Mouse (Mus musculus): ENCODE data around the gene Vmn1r139. TPM values are rescaled to one million over a fixed set of nuclear protein-coding genes. Genes with fewer than 3 reads are reported as not detected.

Vmn1r139 gene
- not detected in 2 replicates for polyA plus RNA-seq (2012; rRNA removed)

GRCm38 (mm10) chr7:22068757-22069156, at the start of gene Vmn1r139:
Gene Vmn1r139 (plus strand): TSS chr7:22069057.

GRCm38 (mm10) chr7:22028797-22029196, 40.1 kb upstream of the Vmn1r139 start, which contains the start of gene Vmn1r138:
Gene Vmn1r138 (minus strand): TSS chr7:22028897.

GRCm38 (mm10) chr7:22056205-22056604, 12.7 kb upstream of the Vmn1r139 start, which contains the start of gene Gm6176:
Gene Gm6176 (minus strand): TSS chr7:22056305.

GRCm38 (mm10) chr7:22118145-22118544, 49.3 kb downstream of the Vmn1r139 start, which contains the start of gene Gm16451:
Gene Gm16451 (minus strand): TSS chr7:22118245.

GRCm38 (mm10) chr7:22134641-22135040, 65.8 kb downstream of the Vmn1r139 start, which contains the start of gene Gm10666:
Gene Gm10666 (minus strand): TSS chr7:22134741.

Other genes with a start within 250 kb of the Vmn1r139 start
- gene Vmn1r135, start 236.7 kb upstream of the Vmn1r139 start, polyA plus RNA-seq (2012; rRNA removed) = not detected in 2 replicates
- not detected in 2 replicates for gene Gm5725, start 224.8 kb upstream of the Vmn1r139 start, polyA plus RNA-seq (2012; rRNA removed)
- not detected in 2 replicates for gene Gm5891, start 147.8 kb upstream of the Vmn1r139 start, polyA plus RNA-seq (2012; rRNA removed)
- gene Vmn1r137, start 74.5 kb upstream of the Vmn1r139 start, polyA plus RNA-seq (2012; rRNA removed) = not detected in 2 replicates
- not detected in 2 replicates for gene Vmn1r138, start 40.2 kb upstream of the Vmn1r139 start, polyA plus RNA-seq (2012; rRNA removed)
- not detected in 2 replicates for gene Gm6176, start 12.8 kb upstream of the Vmn1r139 start, polyA plus RNA-seq (2012; rRNA removed)
- gene Gm16451, start 49.2 kb downstream of the Vmn1r139 start, polyA plus RNA-seq (2012; rRNA removed) = not detected in 2 replicates
- not detected in 2 replicates for gene Gm10666, start 65.7 kb downstream of the Vmn1r139 start, polyA plus RNA-seq (2012; rRNA removed)
- gene Vmn1r142, start 95.0 kb downstream of the Vmn1r139 start, polyA plus RNA-seq (2012; rRNA removed) = not detected in 2 replicates
- not detected in 2 replicates for gene Vmn1r143, start 120.3 kb downstream of the Vmn1r139 start, polyA plus RNA-seq (2012; rRNA removed)
- gene Gm8653, start 132.2 kb downstream of the Vmn1r139 start, polyA plus RNA-seq (2012; rRNA removed) = not detected in 2 replicates
- not detected in 2 replicates for gene Gm8453, start 160.4 kb downstream of the Vmn1r139 start, polyA plus RNA-seq (2012; rRNA removed)

All from liver, embryonic 14 days (tissue).